Comparison of ENCODE assay signal across 18 mouse cellular contexts in genomic region chr9:34987422-34988148, GRCm38 (mm10).
A peak's percentile ranks its signal among the peaks of the same experiment; 100 is the strongest.
DNase-seq lines count a peak whose midpoint lies in the region; ATAC-seq and TF ChIP-seq lines count a peak whose summit lies in the region.
"Had no signal": no experiment of that assay in that cellular context is flagged by ENCODE, and none has a peak within 500 bp of the region (broad histone marks: within the 10 kb centered on the region; RNA-seq: fewer than 3 reads in every experiment).

No protein-coding gene starts in this region.

- peak; percentile 79 for DNase-seq in heart, adult 11 months
- DNase-seq in heart, postnatal 14 days: no peak
- DNase-seq in brain, embryonic 14.5 days (ENCODE audit: low read depth): peak; percentile 82
- no peak for DNase-seq in hindbrain, embryonic 11.5 days (ENCODE audit: low spot score)
- no peak for DNase-seq in ovary, postnatal 10 days (ENCODE audit: low spot score)
- no peak for DNase-seq in retina, postnatal 1 day
- DNase-seq: adrenal gland, adult 2 months; cerebellum, adult 18-20 months; kidney, adult 2 months; layer of hippocampus, postnatal 36 days; left cerebral cortex, postnatal 4 days; lung, adult 18-20 months; lung, postnatal 36 days; right cerebral cortex, postnatal 4 days; thymus, postnatal 36 days had no signal

- H3K27ac ChIP-seq in hindbrain, embryonic 11.5 days (ENCODE audit: low read depth, low read length): no peak overlapping the region
- no peak overlapping the region for H3K27ac ChIP-seq in midbrain, embryonic 15.5 days
- H3K27ac ChIP-seq: embryonic facial prominence, embryonic 13.5 days; heart, embryonic 13.5 days had no signal

- no peak for TF ChIP-seq POLR2A in brain, embryonic 14.5 days (IDR thresholded peaks at IDR 0.05; ENCODE audit: borderline replicate concordance, extremely low read depth, insufficient read depth, insufficient read length, poor library complexity, severe bottlenecking)

- no peaks in the 10 kb centered on the region for H3K27me3 ChIP-seq in hindbrain, embryonic 11.5 days (ENCODE audit: control insufficient read depth, insufficient read depth, low read length)
- no peaks in the 10 kb centered on the region for H3K27me3 ChIP-seq in midbrain, embryonic 15.5 days (replicated peaks)

- no peaks in the 10 kb centered on the region for H3K4me1 ChIP-seq in hindbrain, embryonic 11.5 days (replicated peaks; ENCODE audit: control insufficient read depth, insufficient read depth, low read length)
- H3K4me1 ChIP-seq in midbrain, embryonic 15.5 days: no peaks in the 10 kb centered on the region
- H3K4me1 ChIP-seq: embryonic facial prominence, embryonic 13.5 days had no signal

- no peak overlapping the region for H3K4me3 ChIP-seq in hindbrain, embryonic 11.5 days (ENCODE audit: low read depth, low read length)
- H3K4me3 ChIP-seq in midbrain, embryonic 15.5 days: no peak overlapping the region
- H3K4me3 ChIP-seq: embryonic facial prominence, embryonic 13.5 days; heart, embryonic 13.5 days had no signal

- H3K4me2 ChIP-seq in hindbrain, embryonic 11.5 days (replicated peaks; ENCODE audit: low read depth, low read length): no peak overlapping the region
- no peak overlapping the region for H3K4me2 ChIP-seq in midbrain, embryonic 15.5 days
- H3K4me2 ChIP-seq: embryonic facial prominence, embryonic 13.5 days; heart, embryonic 13.5 days had no signal

- intact Hi-C loops in heart, postnatal 14 days (cut with DNase I): no loop called here

- WGBS in hindbrain, embryonic 11.5 days: 84% methylated on average over 12 of the region's 12 CpGs
- WGBS in midbrain, embryonic 15.5 days: 54% methylated on average over 12 of the region's 12 CpGs

- ATAC-seq in hindbrain, embryonic 11.5 days (ENCODE audit: low FRiP score): peak; percentile 51
- peak; percentile 65; the same call in 1 of the 2 replicates for ATAC-seq in midbrain, embryonic 15.5 days (replicated peaks)

- H3K9ac ChIP-seq in hindbrain, embryonic 11.5 days (ENCODE audit: low read depth, low read length): no peak overlapping the region
- H3K9ac ChIP-seq in midbrain, embryonic 15.5 days: no peak overlapping the region
- H3K9ac ChIP-seq: embryonic facial prominence, embryonic 13.5 days; heart, embryonic 13.5 days had no signal

- no peak for TF ChIP-seq CTCF in brain, embryonic 14.5 days (IDR thresholded peaks at IDR 0.05; ENCODE audit: borderline replicate concordance, extremely low read depth, insufficient read depth, insufficient read length)

- H3K9me3 ChIP-seq in hindbrain, embryonic 11.5 days (ENCODE audit: control insufficient read depth, low read length): no peaks in the 10 kb centered on the region
- H3K9me3 ChIP-seq in midbrain, embryonic 15.5 days: no peaks in the 10 kb centered on the region
- H3K9me3 ChIP-seq: embryonic facial prominence, embryonic 13.5 days; heart, embryonic 13.5 days had no signal

- H3K36me3 ChIP-seq in hindbrain, embryonic 11.5 days (ENCODE audit: control insufficient read depth, insufficient read depth, low read length): no peaks in the 10 kb centered on the region
- no peaks in the 10 kb centered on the region for H3K36me3 ChIP-seq in midbrain, embryonic 15.5 days (replicated peaks)
- H3K36me3 ChIP-seq: embryonic facial prominence, embryonic 13.5 days; heart, embryonic 13.5 days had no signal

Comparison
In these comparisons a context has a peak if more than half of its experiments do, and no peak if none do; other contexts are left out.
1. DNase-seq: peak in heart, adult 11 months (single experiment) and brain, embryonic 14.5 days (single experiment); none in heart, postnatal 14 days (0 of 2), hindbrain, embryonic 11.5 days (single experiment), ovary, postnatal 10 days (single experiment) and retina, postnatal 1 day (single experiment).